Mouse (Mus musculus): ENCODE results near the gene Utp4.
A peak's percentile ranks its signal among the peaks of the same experiment; 100 is the strongest.

DNA sequence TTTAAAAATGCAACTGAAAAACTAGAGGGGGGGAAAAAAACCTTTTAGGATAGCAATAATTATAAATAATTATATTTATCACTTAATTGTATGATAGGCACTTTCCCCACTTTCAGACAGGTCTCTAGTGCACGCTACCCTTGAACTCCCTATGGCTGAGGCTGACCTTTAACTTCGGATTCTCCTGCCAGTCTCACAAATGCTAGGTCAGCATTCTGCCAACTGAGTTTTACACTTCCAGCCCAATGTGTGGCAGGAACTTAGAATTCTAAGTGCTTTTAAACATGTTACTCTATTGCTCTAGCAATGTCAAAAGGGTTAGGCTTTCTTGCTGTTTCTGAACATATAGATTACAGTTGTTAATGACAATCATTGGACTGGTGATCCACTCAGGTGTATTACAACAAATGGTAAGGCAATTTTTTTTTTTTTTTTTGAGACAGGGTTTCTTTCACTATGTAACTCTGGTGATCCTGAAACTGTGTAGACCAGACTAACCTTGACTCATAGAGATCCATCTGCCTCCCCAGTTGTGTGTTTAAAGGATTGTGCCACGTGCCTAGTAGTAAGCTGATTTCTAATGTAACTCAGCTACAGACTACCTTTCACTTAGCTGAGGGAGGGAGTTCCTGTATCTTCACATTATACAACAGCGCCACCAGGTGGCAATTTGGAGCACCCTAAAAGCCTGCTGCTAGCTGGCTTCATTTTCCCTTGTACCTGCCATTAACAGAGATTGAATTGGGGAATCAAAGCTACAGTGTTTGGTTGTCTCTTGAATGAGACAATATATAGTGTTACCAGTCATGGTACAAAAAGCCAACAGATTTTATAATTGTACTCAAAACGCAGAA is 5.9 kb upstream of the Utp4 start:
- TF ChIP-seq POLR2A (IDR thresholded peaks at IDR 0.05; ENCODE audit: extremely low read depth, insufficient read depth, low read length) (no peak), CTCF (IDR thresholded peaks at IDR 0.05; ENCODE audit: low read depth, low read length) (peak; percentile 64)

Measured in liver, adult 2 months (tissue).